Comparison of ENCODE assay signal across 20 mouse cellular contexts in the genomic region with DNA sequence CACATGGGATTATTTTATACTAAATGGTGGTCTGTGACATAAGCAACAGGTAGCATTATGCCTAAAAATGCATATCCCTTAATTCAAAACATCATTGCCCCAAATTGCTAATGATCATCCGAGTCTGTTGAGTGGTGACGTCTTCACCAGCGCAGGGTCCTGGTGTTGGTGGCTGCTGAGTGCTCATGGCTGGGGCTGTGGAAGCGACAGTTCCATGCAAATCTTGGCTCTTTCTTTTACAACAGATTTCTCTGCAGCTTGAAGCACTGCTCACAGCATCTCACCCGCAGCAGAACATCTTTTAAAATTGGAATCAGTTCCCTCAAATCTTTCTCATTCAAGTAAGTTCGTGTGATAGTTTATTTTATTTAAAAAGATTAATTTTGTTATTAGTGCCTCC.
DNase-seq lines count a peak whose midpoint lies in the region; ATAC-seq and TF ChIP-seq lines count a peak whose summit lies in the region.
"Had no signal": no experiment of that assay in that cellular context is flagged by ENCODE, and none has a peak within 500 bp of the region (broad histone marks: within the 10 kb centered on the region; RNA-seq: fewer than 3 reads in every experiment).

No protein-coding gene starts in this region.

- H3K4me3 ChIP-seq in forebrain, postnatal 0 days (ENCODE audit: low read depth, low read length) = no peak overlapping the region
- H3K4me3 ChIP-seq in forebrain, embryonic 10.5 days = no peak overlapping the region
- no peak overlapping the region for H3K4me3 ChIP-seq in left cerebral cortex, adult 2 months
- H3K4me3 ChIP-seq: embryonic facial prominence, embryonic 12.5 days; forebrain, embryonic 13.5 days; heart, adult 2 months; heart, embryonic 15.5 days; hindbrain, embryonic 13.5 days had no signal

- peak; percentile 87 for ATAC-seq in forebrain, postnatal 0 days
- ATAC-seq: forebrain, embryonic 13.5 days had no signal

- H3K27ac ChIP-seq in forebrain, postnatal 0 days (ENCODE audit: low read depth, low read length) = no peak overlapping the region
- H3K27ac ChIP-seq in forebrain, embryonic 10.5 days = no peak overlapping the region
- H3K27ac ChIP-seq in left cerebral cortex, adult 2 months = 0 out of 2 replicates have a peak overlapping the region, but pooled peaks have one; percentile 28
- H3K27ac ChIP-seq: embryonic facial prominence, embryonic 12.5 days; forebrain, embryonic 13.5 days; heart, adult 2 months; heart, embryonic 15.5 days; hindbrain, embryonic 13.5 days had no signal

- no peaks in the 10 kb centered on the region for H3K9me3 ChIP-seq in forebrain, postnatal 0 days (ENCODE audit: low read length)
- H3K9me3 ChIP-seq in forebrain, embryonic 10.5 days = peaks cover 18% of the 10 kb centered on the region
- H3K9me3 ChIP-seq: heart, embryonic 15.5 days had no signal

- H3K4me2 ChIP-seq in forebrain, postnatal 0 days (ENCODE audit: low read depth) = no peak overlapping the region
- H3K4me2 ChIP-seq: embryonic facial prominence, embryonic 12.5 days; forebrain, embryonic 13.5 days; heart, embryonic 11.5 days; heart, embryonic 15.5 days; hindbrain, embryonic 13.5 days had no signal

- H3K4me1 ChIP-seq in forebrain, postnatal 0 days (ENCODE audit: insufficient read depth) = peaks cover 2% of the 10 kb centered on the region; the same call in 1 of the 2 replicates
- no peaks in the 10 kb centered on the region for H3K4me1 ChIP-seq in forebrain, embryonic 10.5 days
- H3K4me1 ChIP-seq: embryonic facial prominence, embryonic 12.5 days; forebrain, embryonic 13.5 days; heart, embryonic 15.5 days; hindbrain, embryonic 13.5 days had no signal

- WGBS in forebrain, postnatal 0 days = 78% methylated on average over 6 of the region's 6 CpGs
- WGBS in forebrain, embryonic 10.5 days = 92% methylated on average over 6 of the region's 6 CpGs

- H3K9ac ChIP-seq in forebrain, postnatal 0 days = no peak overlapping the region
- H3K9ac ChIP-seq: embryonic facial prominence, embryonic 12.5 days; forebrain, embryonic 13.5 days; heart, embryonic 15.5 days; hindbrain, embryonic 13.5 days had no signal

- TF ChIP-seq CTCF in forebrain, postnatal 0 days (IDR thresholded peaks at IDR 0.05; ENCODE audit: low read depth) = no peak
- TF ChIP-seq CTCF in left cerebral cortex, adult 2 months (IDR thresholded peaks at IDR 0.05) = no peak

- no peaks in the 10 kb centered on the region for H3K27me3 ChIP-seq in forebrain, postnatal 0 days (ENCODE audit: insufficient read depth, low read length)
- no peaks in the 10 kb centered on the region for H3K27me3 ChIP-seq in forebrain, embryonic 10.5 days (ENCODE audit: poor library complexity, severe bottlenecking)
- H3K27me3 ChIP-seq: embryonic facial prominence, embryonic 12.5 days; forebrain, embryonic 13.5 days; heart, embryonic 15.5 days; hindbrain, embryonic 13.5 days had no signal

- peak; percentile 57 for DNase-seq in forebrain, postnatal 0 days
- no peak for DNase-seq in forebrain, embryonic 10.5 days (ENCODE audit: extremely low spot score, low spot score)
- DNase-seq in left cerebral cortex, adult 2 months (ENCODE audit: extremely low spot score in 1 of 2, low spot score in 2 of 2) = no peak
- DNase-seq in left cerebral cortex, postnatal 4 days = no peak
- DNase-seq in right cerebral cortex, postnatal 10 days (ENCODE audit: low spot score in 2 of 2) = peak; percentile 32 to 53
- no peak for DNase-seq in right cerebral cortex, postnatal 4 days
- DNase-seq in right cerebral cortex, postnatal 36 days (ENCODE audit: low spot score in 2 of 2) = peak; percentile 3 to 20
- no peak for DNase-seq in urinary bladder, postnatal 10 days (ENCODE audit: low spot score)
- DNase-seq: adrenal gland, postnatal 10 days; cerebellum, adult 11-12 months; cerebellum, adult 9-10 months; cerebellum, postnatal 25 days; gastrocnemius, postnatal 14 days; heart, adult 2 months; heart, postnatal 14 days had no signal

- intact Hi-C loops in left cerebral cortex, adult 2 months (cut with DNase I) = no loop called here
- intact Hi-C loops in left cerebral cortex, postnatal 4 days (cut with DNase I) = no loop called here

- no peaks in the 10 kb centered on the region for H3K36me3 ChIP-seq in forebrain, postnatal 0 days (ENCODE audit: insufficient read depth)
- H3K36me3 ChIP-seq in forebrain, embryonic 10.5 days (replicated peaks) = no peaks in the 10 kb centered on the region; the same call in 1 of the 2 replicates
- H3K36me3 ChIP-seq: embryonic facial prominence, embryonic 12.5 days; heart, embryonic 15.5 days; hindbrain, embryonic 13.5 days had no signal

Comparison
In these comparisons a context has a peak if more than half of its experiments do, and no peak if none do; other contexts are left out.
1. DNase-seq: peak in forebrain, postnatal 0 days (single experiment), right cerebral cortex, postnatal 10 days (2 of 2) and right cerebral cortex, postnatal 36 days (2 of 2); none in forebrain, embryonic 10.5 days (single experiment), left cerebral cortex, adult 2 months (0 of 2), left cerebral cortex, postnatal 4 days (single experiment), right cerebral cortex, postnatal 4 days (single experiment) and urinary bladder, postnatal 10 days (single experiment).